Mouse (Mus musculus) liver, embryonic 15.5 days (tissue): ENCODE measurements around the gene Brat1. TPM values are rescaled to one million over a fixed set of nuclear protein-coding genes. Genes with fewer than 3 reads are reported as not detected.

Experiments
- ATAC-seq: fragments of 200-750 bp; cut with Nextera tagmentation; 2 replicates; pipeline ENCODE4 v1.8.0; 2017; ENCODE audit warnings: moderate number of reproducible peaks, mild to moderate bottlenecking, moderate library complexity; ENCODE audit not compliant: insufficient read depth
- H3K27ac ChIP-seq: fragments of 300-500 bp; sonication (generic); replicated peaks from 2 replicates; pipeline ENCODE4 v1.5.1; 2015; ENCODE audit warnings: mild to moderate bottlenecking, inconsistent platforms
- H3K27me3 ChIP-seq: fragments of 300-500 bp; sonication (generic); 2 replicates; pipeline ENCODE4 v1.6.1; 2015; ENCODE audit warnings: mild to moderate bottlenecking, inconsistent platforms
- H3K36me3 ChIP-seq: fragments of 300-500 bp; sonication (generic); replicated peaks from 2 replicates; pipeline ENCODE4 v1.6.1; 2015; ENCODE audit warnings: moderate library complexity, mild to moderate bottlenecking, inconsistent platforms
- H3K4me1 ChIP-seq: fragments of 300-500 bp; sonication (generic); replicated peaks from 2 replicates; pipeline ENCODE4 v1.6.1; 2015; ENCODE audit warnings: inconsistent platforms
- H3K4me2 ChIP-seq: fragments of 300-500 bp; sonication (generic); 2 replicates; pipeline ENCODE4 v1.6.1; 2015; ENCODE audit warnings: moderate library complexity, mild to moderate bottlenecking, inconsistent platforms
- H3K4me3 ChIP-seq: fragments of 300-500 bp; sonication (generic); replicated peaks from 2 replicates; pipeline ENCODE4 v1.5.1; 2015; ENCODE audit warnings: mild to moderate bottlenecking, inconsistent platforms
- H3K9ac ChIP-seq: fragments of 300-500 bp; sonication (generic); 2 replicates; pipeline ENCODE4 v1.6.1; 2015; ENCODE audit warnings: moderate library complexity, mild to moderate bottlenecking, inconsistent platforms
- H3K9me3 ChIP-seq: fragments of 300-500 bp; sonication (generic); replicated peaks from 2 replicates; pipeline ENCODE4 v1.6.1; 2016; ENCODE audit warnings: inconsistent platforms
- WGBS: fragments of 180-500 bp; shearing (Covaris S2); methylation state at CpG from one replicate; pipeline ENCODE4 v1.1.7; 2015; ENCODE audit warnings: mixed read lengths; ENCODE audit not compliant: insufficient replicate concordance; 5-methylcytosine and 5-hydroxymethylcytosine counted together
- polyA plus RNA-seq: library from polyadenylated mRNA; unstranded; fragments of >200 nt; fragmentation: Nextera tagmentation; extraction: Ambion mirVana; gene quantifications from 2 replicates; pipeline ENCODE4 v1.2.1, GENCODE M21; 2015

The Brat1 gene
- polyA plus RNA-seq, 1 experiment from 2014 or later = 7.2 TPM

DNA sequence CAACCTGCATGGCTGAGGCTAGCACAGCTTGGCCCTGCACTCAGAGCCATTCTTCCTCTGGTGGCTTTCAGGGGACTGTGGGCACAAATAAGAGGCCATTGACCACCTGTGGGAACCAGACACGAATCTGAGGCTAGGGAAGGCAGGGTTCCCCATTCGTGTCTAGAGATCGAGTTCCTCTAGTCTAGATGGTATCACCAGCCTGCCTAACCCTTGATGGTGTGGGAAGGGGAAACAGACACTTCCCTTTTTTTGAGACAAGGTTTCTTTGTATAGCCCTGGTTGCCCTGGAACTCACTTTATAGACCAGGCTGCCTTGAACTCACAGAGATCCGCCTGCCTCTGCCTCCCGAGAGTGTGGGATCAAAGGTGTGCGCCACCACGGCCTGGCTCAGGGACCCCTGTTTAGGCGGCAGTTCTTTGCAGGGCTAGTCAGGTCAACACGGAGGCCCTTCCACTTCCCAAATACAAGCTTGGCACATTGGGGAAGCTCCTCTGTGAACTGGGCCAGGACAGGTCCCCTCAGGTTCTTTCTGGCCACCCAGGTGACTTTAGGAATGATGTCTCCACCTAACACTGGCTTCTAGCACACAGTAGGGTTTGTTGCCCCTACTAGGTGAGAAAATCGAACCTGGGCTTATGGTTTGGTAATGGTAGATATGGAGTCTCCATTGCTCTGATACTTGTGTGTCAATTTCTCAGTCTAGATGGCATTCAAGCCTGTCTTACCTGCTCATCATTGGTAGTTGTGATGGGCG is 26.4 kb downstream of the Brat1 start:
- 40% methylated on average over 11 of the region's 11 CpGs for WGBS
- Histone ChIP-seq H3K9ac (no peak overlapping the region), H3K36me3 (no peaks in the 10 kb centered on the region), H3K4me3 (no peak overlapping the region), H3K4me2 (no peak overlapping the region), H3K4me1 (peaks cover 5% of the 10 kb centered on the region), H3K27ac (0 out of 2 replicates have a peak overlapping the region, but pooled peaks have one; percentile 29), H3K27me3 (peaks cover 22% of the 10 kb centered on the region), H3K9me3 (no peaks in the 10 kb centered on the region)
- no peak for ATAC-seq

DNA sequence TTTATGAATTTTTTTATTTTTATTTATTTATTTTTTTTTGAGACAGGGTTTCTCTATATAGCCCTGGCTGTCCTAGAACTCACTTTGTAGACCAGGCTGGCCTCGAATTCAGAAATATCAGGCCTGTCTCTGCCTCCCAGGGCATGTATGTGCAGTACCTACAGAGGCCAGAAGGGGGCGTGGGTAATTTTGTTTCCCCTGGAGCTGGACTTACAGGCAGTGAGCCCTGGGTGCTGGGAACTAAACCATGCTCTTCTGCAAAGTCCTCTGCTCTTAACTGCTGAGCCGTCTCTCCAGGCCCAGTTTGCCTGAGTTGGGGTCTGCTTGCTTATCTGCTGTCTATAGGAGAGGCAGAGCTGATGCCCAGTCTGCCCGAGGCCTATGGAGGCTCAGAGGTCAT is 27.4 kb downstream of the Brat1 start:
- no peak overlapping the region for H3K9ac ChIP-seq
- no peak overlapping the region for H3K27ac ChIP-seq
- 55% methylated on average over 4 of the region's 4 CpGs for WGBS
- no peak overlapping the region for H3K4me3 ChIP-seq
- peaks cover 7% of the 10 kb centered on the region for H3K4me1 ChIP-seq
- H3K9me3 ChIP-seq = no peaks in the 10 kb centered on the region
- no peak overlapping the region for H3K4me2 ChIP-seq
- no peak for ATAC-seq
- H3K27me3 ChIP-seq = peaks cover 32% of the 10 kb centered on the region
- no peaks in the 10 kb centered on the region for H3K36me3 ChIP-seq

DNA sequence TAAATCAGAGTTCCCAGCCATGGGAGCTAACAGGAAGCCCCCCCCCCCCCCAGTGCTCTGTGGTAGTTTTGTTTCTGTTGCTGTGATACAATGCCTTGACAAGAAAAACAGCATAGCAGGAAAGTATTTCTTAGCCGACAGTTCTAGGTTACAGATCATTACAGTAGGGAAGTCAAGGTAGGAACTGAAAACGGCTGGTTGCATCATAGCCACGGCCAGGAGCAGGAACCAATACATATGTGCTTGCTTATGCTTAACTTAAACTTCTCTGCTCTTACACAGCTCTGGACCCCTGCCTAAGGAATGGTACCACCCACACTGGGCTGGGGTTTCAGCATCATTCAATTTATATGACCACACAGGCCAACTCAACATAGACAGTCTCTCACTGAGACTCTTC is 28.5 kb downstream of the Brat1 start:
- H3K4me1 ChIP-seq = peaks cover 10% of the 10 kb centered on the region

DNA sequence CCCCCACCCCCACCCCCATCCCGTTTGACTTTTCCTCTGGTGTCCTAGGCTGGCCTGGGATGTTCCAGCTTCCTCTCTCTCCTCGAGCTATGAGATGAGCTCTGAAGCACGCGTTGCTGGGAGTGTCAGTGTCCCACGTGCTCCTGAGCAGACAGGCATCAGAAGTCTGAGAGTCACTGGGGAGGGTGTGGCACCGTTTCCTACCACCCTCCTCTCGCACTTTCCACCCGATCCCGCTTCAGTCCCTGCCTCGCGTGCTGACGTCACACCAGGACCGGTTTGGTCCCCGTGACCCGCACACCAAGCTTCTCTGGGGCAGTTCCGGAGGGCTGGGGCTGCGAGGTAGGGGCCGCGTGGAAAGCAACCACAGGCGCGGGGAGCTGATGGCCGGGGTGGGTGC is 30.5 kb downstream of the Brat1 start:
- ATAC-seq = peak; percentile 15; the same call in 1 of the 2 replicates
- H3K4me1 ChIP-seq = peaks cover 10% of the 10 kb centered on the region
- H3K36me3 ChIP-seq = no peaks in the 10 kb centered on the region
- no peaks in the 10 kb centered on the region for H3K9me3 ChIP-seq
- no peak overlapping the region for H3K27ac ChIP-seq
- peaks cover 43% of the 10 kb centered on the region for H3K27me3 ChIP-seq
- peak overlapping the region; percentile 32 for H3K4me3 ChIP-seq
- H3K4me2 ChIP-seq = peak overlapping the region; percentile 57
- no peak overlapping the region for H3K9ac ChIP-seq
- under 1% methylated on average over 22 of the region's 22 CpGs for WGBS

More for the DNA sequence above, 28.5 kb downstream of the Brat1 start:
- Histone ChIP-seq H3K9ac (no peak overlapping the region), H3K4me2 (no peak overlapping the region), H3K27me3 (peaks cover 43% of the 10 kb centered on the region), H3K36me3 (no peaks in the 10 kb centered on the region), H3K4me3 (no peak overlapping the region), H3K27ac (0 out of 2 replicates have a peak overlapping the region, but pooled peaks have one; percentile 29), H3K9me3 (no peaks in the 10 kb centered on the region)
- no peak for ATAC-seq
- 38% methylated on average over 3 of the region's 3 CpGs for WGBS

DNA sequence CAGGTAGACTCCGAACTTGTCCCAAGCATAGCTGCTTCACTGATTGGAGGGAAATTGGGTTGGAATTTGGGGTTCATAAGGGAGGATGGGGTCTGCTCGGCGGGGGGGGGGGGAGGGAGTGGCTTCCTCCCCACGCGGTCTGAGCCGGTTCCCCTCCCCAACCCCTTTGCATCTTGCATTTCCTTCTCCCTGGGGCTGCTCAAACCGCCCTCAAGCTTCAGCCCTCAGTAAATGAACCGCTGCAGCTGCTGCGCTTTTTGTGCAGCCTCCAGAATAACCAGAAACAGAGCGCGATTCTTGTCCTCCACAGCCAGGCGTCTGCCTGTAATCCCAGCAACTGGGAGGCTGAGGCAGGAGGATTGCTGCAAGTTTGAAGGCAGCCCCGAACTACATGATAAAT is 31.4 kb downstream of the Brat1 start:
- no peaks in the 10 kb centered on the region for H3K9me3 ChIP-seq
- H3K4me2 ChIP-seq = peak overlapping the region; percentile 57
- H3K27me3 ChIP-seq = peaks cover 43% of the 10 kb centered on the region
- 9% methylated on average over 13 of the region's 13 CpGs for WGBS
- H3K27ac ChIP-seq = no peak overlapping the region
- no peak for ATAC-seq
- no peaks in the 10 kb centered on the region for H3K36me3 ChIP-seq
- H3K4me1 ChIP-seq = peaks cover 10% of the 10 kb centered on the region
- H3K4me3 ChIP-seq = 0 out of 2 replicates have a peak overlapping the region, but pooled peaks have one; percentile 32
- H3K9ac ChIP-seq = no peak overlapping the region

DNA sequence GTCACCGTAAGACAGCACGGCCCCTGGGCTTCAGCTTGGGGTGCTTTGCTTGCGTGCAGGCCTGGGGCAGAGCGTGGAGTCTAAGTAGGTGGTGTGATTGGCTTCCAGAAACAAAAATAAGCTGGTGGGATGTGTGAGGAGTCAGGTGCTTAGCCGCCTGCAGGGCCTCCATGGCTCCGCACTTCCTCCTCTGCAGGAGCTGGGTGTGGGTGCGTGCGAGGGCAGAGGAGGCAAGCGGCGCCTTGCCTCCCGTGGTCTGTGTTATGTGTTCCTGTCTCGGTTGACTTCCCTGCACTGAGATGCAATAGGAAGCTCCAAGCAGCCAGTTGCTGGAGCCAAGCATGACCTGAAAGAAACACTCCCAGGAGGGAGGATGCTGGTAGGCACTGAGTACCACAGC is 35.0 kb downstream of the Brat1 start:
- WGBS = 59% methylated on average over 12 of the region's 12 CpGs

DNA sequence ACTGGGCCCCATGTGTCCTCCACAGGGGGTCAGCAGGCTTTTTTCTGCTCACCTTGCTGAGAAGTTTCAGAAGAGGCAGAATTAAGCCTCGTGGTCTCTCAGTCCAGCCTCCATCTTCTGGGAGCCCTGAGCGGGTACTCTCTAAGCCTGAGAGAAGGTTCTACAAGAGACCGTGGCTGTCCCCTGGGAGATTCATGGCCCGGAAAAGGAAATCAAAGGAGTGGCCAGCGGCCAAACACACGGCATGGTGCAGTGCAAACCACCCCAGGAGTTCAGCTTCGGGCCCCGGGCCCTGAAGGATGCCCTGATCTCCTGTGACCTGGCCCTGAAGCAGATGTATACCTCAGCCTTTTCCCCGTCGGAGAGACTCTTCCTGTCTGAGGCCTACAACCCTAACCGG is 36.2 kb downstream of the Brat1 start:
- Histone ChIP-seq H3K27ac (no peak overlapping the region), H3K9ac (no peak overlapping the region), H3K4me1 (peaks cover 5% of the 10 kb centered on the region; the same call in 1 of the 2 replicates), H3K4me3 (no peak overlapping the region), H3K27me3 (peaks cover 30% of the 10 kb centered on the region), H3K36me3 (no peaks in the 10 kb centered on the region), H3K4me2 (no peak overlapping the region), H3K9me3 (no peaks in the 10 kb centered on the region)
- no peak for ATAC-seq
- 69% methylated on average over 11 of the region's 11 CpGs for WGBS

More for the DNA sequence above, 35.0 kb downstream of the Brat1 start:
- Histone ChIP-seq H3K9me3 (no peaks in the 10 kb centered on the region), H3K27ac (no peak overlapping the region), H3K9ac (no peak overlapping the region), H3K36me3 (no peaks in the 10 kb centered on the region), H3K27me3 (peaks cover 43% of the 10 kb centered on the region), H3K4me3 (no peak overlapping the region), H3K4me2 (no peak overlapping the region), H3K4me1 (peaks cover 10% of the 10 kb centered on the region)
- no peak for ATAC-seq

DNA sequence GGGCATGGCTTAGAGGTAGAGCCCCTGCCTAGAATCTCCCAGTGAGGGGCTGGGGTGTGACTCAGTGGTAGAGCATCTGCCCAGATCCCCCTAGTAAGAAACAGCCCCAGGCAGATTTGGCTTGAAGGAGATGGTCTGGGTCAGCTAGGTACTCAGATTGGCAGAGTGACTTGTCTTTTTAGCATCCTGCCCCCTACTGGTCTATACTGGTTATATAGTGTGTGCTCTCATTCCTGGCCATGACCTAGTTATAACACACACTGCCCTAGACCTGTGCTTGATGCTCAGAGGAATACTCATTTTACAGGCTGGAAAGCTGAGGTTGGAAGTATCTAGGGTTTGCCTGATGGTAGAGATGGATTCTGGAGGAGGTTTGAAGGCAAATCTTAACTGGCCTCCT is 37.1 kb downstream of the Brat1 start:
- Histone ChIP-seq H3K4me3 (no peak overlapping the region), H3K9ac (no peak overlapping the region), H3K27ac (no peak overlapping the region), H3K9me3 (no peaks in the 10 kb centered on the region), H3K4me2 (no peak overlapping the region), H3K36me3 (no peaks in the 10 kb centered on the region), H3K27me3 (peaks cover 22% of the 10 kb centered on the region), H3K4me1 (peaks cover 5% of the 10 kb centered on the region; the same call in 1 of the 2 replicates)
- ATAC-seq = no peak

DNA sequence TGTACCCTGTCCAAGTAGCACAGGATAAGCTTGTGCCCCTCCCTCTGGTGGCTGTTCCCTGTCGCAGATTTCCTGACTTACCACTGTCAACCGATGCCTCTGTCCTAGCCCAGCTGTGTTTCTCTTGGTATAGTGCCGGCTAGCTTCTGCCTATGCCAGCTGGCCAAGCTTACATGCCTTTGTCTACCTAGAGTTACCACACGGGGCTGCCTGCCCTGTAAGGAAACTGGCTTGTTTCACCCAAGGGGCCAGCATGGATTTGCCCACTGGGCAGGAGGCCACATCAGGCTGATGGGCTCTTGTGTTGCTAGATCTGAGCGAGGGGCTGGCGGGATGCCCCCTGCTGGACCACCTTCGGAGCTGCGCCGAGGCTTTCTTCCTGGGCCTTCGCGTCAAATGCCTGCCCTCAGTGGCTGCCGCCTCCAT is 38.9 kb downstream of the Brat1 start:
- Histone ChIP-seq H3K9me3 (no peaks in the 10 kb centered on the region), H3K27ac (no peak overlapping the region), H3K27me3 (peaks cover 7% of the 10 kb centered on the region; the same call in 1 of the 2 replicates), H3K4me2 (no peak overlapping the region), H3K4me1 (peaks cover 3% of the 10 kb centered on the region), H3K36me3 (no peaks in the 10 kb centered on the region), H3K9ac (no peak overlapping the region), H3K4me3 (no peak overlapping the region)
- ATAC-seq = no peak
- 35% methylated on average over 12 of the region's 12 CpGs for WGBS

DNA sequence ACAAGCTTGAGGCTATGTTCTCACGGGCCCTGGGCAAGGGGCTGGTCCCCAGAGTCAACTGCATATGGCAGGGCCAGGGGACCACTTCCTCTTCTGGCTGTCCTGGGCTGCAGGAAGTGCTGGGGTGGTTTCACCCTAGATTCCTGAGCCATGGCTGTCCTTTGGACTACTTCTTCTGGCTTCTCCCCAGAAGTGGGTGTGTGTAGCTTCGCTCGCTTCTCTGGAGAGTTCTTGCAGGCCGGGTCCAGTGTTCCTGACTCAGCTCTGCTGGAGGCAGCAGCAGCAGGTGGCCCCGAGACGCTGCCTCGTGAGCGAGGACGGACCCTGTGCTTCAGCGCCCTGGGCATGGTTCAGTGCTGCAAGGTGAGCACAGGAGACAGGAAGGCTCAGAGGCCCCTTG is 43.6 kb downstream of the Brat1 start:
- H3K36me3 ChIP-seq = no peaks in the 10 kb centered on the region
- no peak overlapping the region for H3K27ac ChIP-seq
- H3K4me3 ChIP-seq = no peak overlapping the region
- H3K9me3 ChIP-seq = no peaks in the 10 kb centered on the region
- whole genome bisulfite sequencing = 59% methylated on average over 10 of the region's 10 CpGs
- peaks cover 6% of the 10 kb centered on the region; the same call in 1 of the 2 replicates for H3K27me3 ChIP-seq
- ATAC-seq = no peak
- H3K4me2 ChIP-seq = no peak overlapping the region
- H3K9ac ChIP-seq = no peak overlapping the region
- H3K4me1 ChIP-seq = peaks cover 11% of the 10 kb centered on the region

DNA sequence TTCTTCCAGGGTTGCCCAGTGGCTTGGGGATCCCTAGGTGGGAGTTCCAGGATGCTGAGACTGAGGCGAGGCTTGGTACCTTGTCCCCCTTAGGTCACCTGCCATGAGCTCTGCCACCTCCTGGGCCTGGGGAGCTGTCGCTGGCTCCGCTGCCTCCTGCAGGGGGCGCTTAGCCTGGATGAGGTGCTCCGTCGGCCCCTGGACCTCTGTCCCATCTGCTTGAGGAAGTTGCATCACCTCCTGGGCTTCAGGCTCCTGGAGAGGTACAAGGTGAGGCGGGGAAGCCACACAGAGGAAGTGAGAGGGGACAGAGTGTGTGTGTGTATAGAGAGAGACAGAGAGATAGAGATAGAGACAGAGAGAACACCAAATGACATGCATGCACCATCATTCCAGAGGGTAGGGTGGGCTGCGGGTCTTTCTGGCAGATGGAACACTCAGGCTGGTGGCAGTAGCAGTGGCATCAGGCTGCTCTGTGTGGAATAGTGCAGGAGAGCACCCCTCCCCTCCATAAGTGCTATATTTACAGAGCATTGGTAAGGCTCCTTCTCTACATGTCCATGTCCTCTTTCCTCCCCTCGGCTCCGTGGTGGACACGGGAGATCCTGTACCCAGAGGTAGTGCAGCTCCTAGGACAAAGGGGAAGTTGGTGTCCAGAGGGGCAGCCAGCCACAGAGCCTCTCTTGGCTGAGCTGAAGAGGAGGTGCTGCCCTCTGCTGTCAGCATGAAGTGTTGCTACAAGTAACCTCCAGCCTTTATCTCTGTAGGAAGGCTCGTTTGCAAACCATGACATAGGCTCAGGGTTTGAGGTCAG is 44.5 kb downstream of the Brat1 start:
- peak overlapping the region; percentile 39 for H3K4me3 ChIP-seq
- peak overlapping the region; percentile 38; the same call in 1 of the 2 replicates for H3K27ac ChIP-seq
- H3K27me3 ChIP-seq = no peaks in the 10 kb centered on the region
- H3K36me3 ChIP-seq = no peaks in the 10 kb centered on the region
- ATAC-seq = peak; percentile 67
- H3K4me1 ChIP-seq = peaks cover 11% of the 10 kb centered on the region
- H3K9me3 ChIP-seq = no peaks in the 10 kb centered on the region
- H3K9ac ChIP-seq = peak overlapping the region; percentile 7; the same call in 1 of the 2 replicates
- WGBS = 7% methylated on average over 12 of the region's 12 CpGs
- peak overlapping the region; percentile 62 for H3K4me2 ChIP-seq
